Mouse (Mus musculus): ENCODE results near the gene Gm8332. TPM values are rescaled to one million over a fixed set of nuclear protein-coding genes. Genes with fewer than 3 reads are reported as not detected.

The Gm8332 gene
- not detected in 2 replicates for polyA plus RNA-seq (2012; rRNA removed)

GRCm38 (mm10) chr12:88250000-88250399 lies at the start of gene Gm8332:
Gm8332 (minus strand) TSS chr12:88250100.

GRCm38 (mm10) chr12:88274400-88274799 lies 24.5 kb upstream of the Gm8332 start, which contains the start of gene Gm5662:
Gm5662 (minus strand) TSS chr12:88274500.

Other genes starting within 250 kb of the Gm8332 start
- not detected in 2 replicates for gene Gm2075, start 238.3 kb downstream of the Gm8332 start, polyA plus RNA-seq (2012; rRNA removed)
- not detected in 2 replicates for gene Gm6803, start 231.3 kb downstream of the Gm8332 start, polyA plus RNA-seq (2012; rRNA removed)
- not detected in 2 replicates for gene Gm2056, start 223.1 kb downstream of the Gm8332 start, polyA plus RNA-seq (2012; rRNA removed)
- gene Gm16368, start 166.4 kb downstream of the Gm8332 start, polyA plus RNA-seq (2012; rRNA removed), result not detected in 2 replicates
- gene Gm10436, start 68.0 kb downstream of the Gm8332 start, polyA plus RNA-seq (2012; rRNA removed), result not detected in 2 replicates
- gene Gm5662, start 24.4 kb upstream of the Gm8332 start, polyA plus RNA-seq (2012; rRNA removed), result not detected in 2 replicates
- not detected in 2 replicates for gene Gm5039, start 73.9 kb upstream of the Gm8332 start, polyA plus RNA-seq (2012; rRNA removed)
- gene Adck1, start 110.5 kb upstream of the Gm8332 start, polyA plus RNA-seq (2012; rRNA removed), result 6.9 and 7.3 TPM in 2 replicates

Measured in liver, embryonic 18 days (tissue).